Comparison of ENCODE assay signal across 8 mouse cellular contexts in genomic region chr14:27337156-27337555, GRCm38 (mm10).
A peak's percentile ranks its signal among the peaks of the same experiment; 100 is the strongest.
DNase-seq lines count a peak whose midpoint lies in the region; ATAC-seq lines count a peak whose summit lies in the region.

No protein-coding gene starts in this region.

- DNase-seq in heart, postnatal 14 days, result no peak
- peak; percentile 20 for DNase-seq in right cerebral cortex, adult 18-20 months
- no peak for DNase-seq in right cerebral cortex, postnatal 4 days
- DNase-seq in intestine, embryonic 14.5 days (ENCODE audit: low spot score), result no peak
- DNase-seq in embryo, embryonic 11 days, result no peak
- DNase-seq in right cerebral cortex, postnatal 25 days, result no peak

- WGBS in heart, embryonic 11.5 days (ENCODE audit: insufficient replicate concordance), result 56% methylated on average over 6 of the region's 6 CpGs
- 60% methylated on average over 6 of the region's 6 CpGs for WGBS in intestine, embryonic 14.5 days
- WGBS in stomach, embryonic 16.5 days, result 46% methylated on average over 6 of the region's 6 CpGs

- H3K4me1 ChIP-seq in heart, embryonic 11.5 days (ENCODE audit: control insufficient read depth, insufficient read depth, low read length), result peaks cover 10% of the 10 kb centered on the region
- H3K4me1 ChIP-seq in intestine, embryonic 14.5 days (replicated peaks; ENCODE audit: control insufficient read depth, insufficient read depth, low read length), result peaks cover 8% of the 10 kb centered on the region
- peaks cover 18% of the 10 kb centered on the region for H3K4me1 ChIP-seq in stomach, embryonic 16.5 days (ENCODE audit: control insufficient read depth, insufficient read depth, low read length)

- no peak overlapping the region for H3K27ac ChIP-seq in heart, embryonic 11.5 days (ENCODE audit: low read depth, low read length)
- no peak overlapping the region for H3K27ac ChIP-seq in intestine, embryonic 14.5 days (ENCODE audit: low read depth)
- no peak overlapping the region for H3K27ac ChIP-seq in stomach, embryonic 16.5 days (ENCODE audit: low read length)

- ATAC-seq in heart, embryonic 11.5 days (replicated peaks; ENCODE audit: insufficient number of reproducible peaks, low FRiP score, low TSS enrichment), result no peak
- ATAC-seq in intestine, embryonic 14.5 days (replicated peaks; ENCODE audit: low FRiP score, low TSS enrichment, low read depth), result no peak
- ATAC-seq in stomach, embryonic 16.5 days (ENCODE audit: insufficient read depth, low FRiP score), result no peak

- no peaks in the 10 kb centered on the region for H3K36me3 ChIP-seq in heart, embryonic 11.5 days (ENCODE audit: control insufficient read depth, insufficient read depth, low read length)
- H3K36me3 ChIP-seq in intestine, embryonic 14.5 days (ENCODE audit: control insufficient read depth, insufficient read depth, low read length), result no peaks in the 10 kb centered on the region
- no peaks in the 10 kb centered on the region for H3K36me3 ChIP-seq in stomach, embryonic 16.5 days (ENCODE audit: control insufficient read depth, insufficient read depth, low read length)

- intact Hi-C loops in heart, postnatal 14 days (cut with DNase I), result loop anchor here (2.0 to 10.0 kb wide), 3 partner anchors 76 to 222 kb away; partner anchors contain the start of gene Arhgef3

- peaks cover 6% of the 10 kb centered on the region; the same call in 1 of the 2 replicates for H3K27me3 ChIP-seq in heart, embryonic 11.5 days (ENCODE audit: control insufficient read depth, insufficient read depth, low read length)
- H3K27me3 ChIP-seq in intestine, embryonic 14.5 days (replicated peaks; ENCODE audit: control insufficient read depth, insufficient read depth, low read length), result peaks cover 5% of the 10 kb centered on the region; the same call in 1 of the 2 replicates
- no peaks in the 10 kb centered on the region for H3K27me3 ChIP-seq in stomach, embryonic 16.5 days (ENCODE audit: control insufficient read depth, insufficient read depth, low read length)

- peak overlapping the region; percentile 81 for H3K4me2 ChIP-seq in heart, embryonic 11.5 days
- peak overlapping the region; percentile 100 for H3K4me2 ChIP-seq in intestine, embryonic 14.5 days (ENCODE audit: low read length)
- H3K4me2 ChIP-seq in stomach, embryonic 16.5 days (ENCODE audit: low read depth, low read length), result peak overlapping the region; percentile 87

- H3K9me3 ChIP-seq in heart, embryonic 11.5 days (replicated peaks; ENCODE audit: control insufficient read depth, low read length), result no peaks in the 10 kb centered on the region
- no peaks in the 10 kb centered on the region for H3K9me3 ChIP-seq in intestine, embryonic 14.5 days (ENCODE audit: control insufficient read depth, low read length)
- H3K9me3 ChIP-seq in stomach, embryonic 16.5 days (replicated peaks; ENCODE audit: control insufficient read depth, low read length), result no peaks in the 10 kb centered on the region

- H3K4me3 ChIP-seq in heart, embryonic 11.5 days (ENCODE audit: low read depth, low read length), result peak overlapping the region; percentile 47
- H3K4me3 ChIP-seq in intestine, embryonic 14.5 days (ENCODE audit: low read depth, low read length), result peak overlapping the region; percentile 52
- peak overlapping the region; percentile 61 for H3K4me3 ChIP-seq in stomach, embryonic 16.5 days (replicated peaks; ENCODE audit: low read length)

- no peak overlapping the region for H3K9ac ChIP-seq in heart, embryonic 11.5 days (ENCODE audit: low read depth, low read length)
- H3K9ac ChIP-seq in intestine, embryonic 14.5 days (ENCODE audit: low read length), result no peak overlapping the region
- peak overlapping the region; percentile 73; the same call in 1 of the 2 replicates for H3K9ac ChIP-seq in stomach, embryonic 16.5 days (ENCODE audit: low read length)
